Mouse (Mus musculus) small intestine, adult 2 months (tissue): ENCODE results near the gene Plce1. TPM values are rescaled to one million over a fixed set of nuclear protein-coding genes. Genes with fewer than 3 reads are reported as not detected.
"Not testable (repeated sequence)": the region's sequence is repeated elsewhere in the genome, so short reads cannot be mapped to it uniquely, and the experiment has no call there.

Experiments
- H3K27ac ChIP-seq: fragments of 200-500 bp; 2 replicates; pipeline ENCODE4 v1.5.1; 2012; ENCODE audit warnings: low read depth, low read length, control low read depth, inconsistent platforms; ENCODE audit not compliant: insufficient read depth
- H3K27me3 ChIP-seq: fragments of 200-500 bp; 2 replicates; pipeline ENCODE4 v1.6.1; 2012; ENCODE audit warnings: mild to moderate bottlenecking, moderate library complexity, low read length, inconsistent platforms; ENCODE audit not compliant: control insufficient read depth, insufficient read depth
- H3K36me3 ChIP-seq: fragments of 200-500 bp; 2 replicates; pipeline ENCODE4 v1.6.1; 2012; ENCODE audit warnings: mild to moderate bottlenecking, low read length, control low read depth, inconsistent platforms; ENCODE audit not compliant: control insufficient read depth, insufficient read depth
- H3K4me1 ChIP-seq: fragments of 200-500 bp; 2 replicates; pipeline ENCODE4 v1.6.1; 2012; ENCODE audit warnings: low read length, inconsistent platforms, mixed read lengths; ENCODE audit not compliant: control insufficient read depth, insufficient read depth, insufficient read length
- H3K4me3 ChIP-seq: fragments of 200-500 bp; 2 replicates; pipeline ENCODE4 v1.5.1; 2012; ENCODE audit warnings: low read depth, mild to moderate bottlenecking, control low read depth, inconsistent platforms, low read length, moderate library complexity
- CTCF ChIP-seq: fragments of 200-500 bp; IDR thresholded peaks from 2 replicates; pipeline ENCODE4 v1.5.1; 2012; ENCODE audit warnings: low read depth, mild to moderate bottlenecking, control low read depth, inconsistent platforms, low read length, moderate library complexity, mixed read lengths; ENCODE audit not compliant: insufficient replicate concordance, insufficient read length; ENCODE audit errors: extremely low read depth
- POLR2A ChIP-seq: fragments of 200-500 bp; IDR thresholded peaks from 2 replicates; pipeline ENCODE4 v1.6.1; 2012; ENCODE audit warnings: low read depth, mild to moderate bottlenecking, control low read depth, inconsistent platforms, low read length, moderate library complexity
- WGBS: fragments of 180-500 bp; shearing (Covaris S2); methylation state at CpG from one replicate; pipeline ENCODE4 v1.1.7; 2018; 5-methylcytosine and 5-hydroxymethylcytosine counted together
- polyA plus RNA-seq: library from polyadenylated mRNA; depleted of rRNA; stranded (reverse); fragments of >200 nt; gene quantifications from 2 replicates; pipeline ENCODE4 v1.2.3, GENCODE M21; 2012

The Plce1 gene
- polyA plus RNA-seq, 1 experiment, result 2.6 TPM

- Histone ChIP-seq H3K27me3 (no peaks in the 10 kb centered on the region), H3K4me1 (peaks cover under 1% of the 10 kb centered on the region; the same call in 1 of the 2 replicates), H3K36me3 (no peaks in the 10 kb centered on the region), H3K4me3 (no peak overlapping the region), H3K27ac (no peak overlapping the region)
- no peak for TF ChIP-seq CTCF
- TF ChIP-seq POLR2A, result no peak
- 78% methylated on average over 5 of the region's 5 CpGs for WGBS
Observed at GRCm38 (mm10) chr19:38633306-38633705, 152.4 kb downstream of the Plce1 start.

- peak overlapping the region; percentile 79 for H3K27ac ChIP-seq
- WGBS, result 35% methylated on average over 3 of the region's 3 CpGs
- no peaks in the 10 kb centered on the region for H3K27me3 ChIP-seq
- TF ChIP-seq POLR2A (no peak), CTCF (no peak)
- H3K36me3 ChIP-seq, result no peaks in the 10 kb centered on the region
- peaks cover 10% of the 10 kb centered on the region; the same call in 1 of the 2 replicates for H3K4me1 ChIP-seq
- H3K4me3 ChIP-seq, result no peak overlapping the region
Observed at GRCm38 (mm10) chr19:38639050-38639449, 158.1 kb downstream of the Plce1 start.

- H3K4me1 ChIP-seq, result peaks cover 10% of the 10 kb centered on the region; the same call in 1 of the 2 replicates
- H3K36me3 ChIP-seq, result no peaks in the 10 kb centered on the region
- H3K27ac ChIP-seq, result peak overlapping the region; percentile 79
- TF ChIP-seq POLR2A (no peak), CTCF (no peak)
- no peak overlapping the region for H3K4me3 ChIP-seq
- H3K27me3 ChIP-seq, result no peaks in the 10 kb centered on the region
- 58% methylated on average over 3 of the region's 3 CpGs for WGBS
Observed at GRCm38 (mm10) chr19:38639805-38640204, 158.9 kb downstream of the Plce1 start.

GRCm38 (mm10) chr19:38642515-38642914 is 161.6 kb downstream of the Plce1 start:
- WGBS, result 73% methylated on average over 1 of the region's 1 CpGs
- not testable (repeated sequence) for H3K27me3 ChIP-seq, H3K4me1 ChIP-seq, H3K27ac ChIP-seq, H3K36me3 ChIP-seq, H3K4me3 ChIP-seq

GRCm38 (mm10) chr19:38644871-38645595 is 164.1 kb downstream of the Plce1 start:
- no peaks in the 10 kb centered on the region for H3K36me3 ChIP-seq
- no peaks in the 10 kb centered on the region for H3K4me1 ChIP-seq
- 33% methylated on average over 6 of the region's 6 CpGs for WGBS
- H3K27ac ChIP-seq, result no peak overlapping the region
- no peak overlapping the region for H3K4me3 ChIP-seq
- no peaks in the 10 kb centered on the region for H3K27me3 ChIP-seq
- TF ChIP-seq POLR2A, result no peak
- TF ChIP-seq CTCF, result no peak

- H3K27me3 ChIP-seq, result no peaks in the 10 kb centered on the region
- no peak overlapping the region for H3K4me3 ChIP-seq
- H3K36me3 ChIP-seq, result no peaks in the 10 kb centered on the region
- H3K4me1 ChIP-seq, result peaks cover 5% of the 10 kb centered on the region; the same call in 1 of the 2 replicates
- no peak for TF ChIP-seq CTCF
- no peak for TF ChIP-seq POLR2A
- 0 out of 2 replicates have a peak overlapping the region, but pooled peaks have one; percentile 18 for H3K27ac ChIP-seq
- WGBS, result 30% methylated on average over 13 of the region's 13 CpGs
Observed at GRCm38 (mm10) chr19:38657980-38658379, 177.1 kb downstream of the Plce1 start.

GRCm38 (mm10) chr19:38665398-38665797 is 184.5 kb downstream of the Plce1 start:
- 32% methylated on average over 1 of the region's 1 CpGs for WGBS
- no peaks in the 10 kb centered on the region for H3K36me3 ChIP-seq
- no peaks in the 10 kb centered on the region; the same call in 1 of the 2 replicates for H3K4me1 ChIP-seq
- TF ChIP-seq POLR2A (no peak), CTCF (no peak)
- H3K4me3 ChIP-seq, result no peak overlapping the region
- no peak overlapping the region for H3K27ac ChIP-seq
- no peaks in the 10 kb centered on the region for H3K27me3 ChIP-seq
